Mouse (Mus musculus) stomach, embryonic 16.5 days (tissue): Measurements from ENCODE around the gene Pi4kb. TPM values are rescaled to one million over a fixed set of nuclear protein-coding genes. Genes with fewer than 3 reads are reported as not detected.
A peak's percentile ranks its signal among the peaks of the same experiment; 100 is the strongest.

ENCODE experiments used
- ATAC-seq: fragments of 200-750 bp; cut with Nextera tagmentation; 2 replicates; pipeline ENCODE4 v1.8.0; 2017; ENCODE audit warnings: moderate number of reproducible peaks, moderate TSS enrichment; ENCODE audit not compliant: insufficient read depth, low FRiP score
- H3K27ac ChIP-seq: fragments of 300-500 bp; sonication (generic); 2 replicates; pipeline ENCODE4 v1.5.1; 2014; ENCODE audit warnings: low read length
- H3K27me3 ChIP-seq: fragments of 300-500 bp; sonication (generic); 2 replicates; pipeline ENCODE4 v1.6.1; 2014; ENCODE audit warnings: low read length, control low read depth, mixed read lengths; ENCODE audit not compliant: control insufficient read depth, insufficient read depth
- H3K36me3 ChIP-seq: fragments of 300-500 bp; sonication (generic); 2 replicates; pipeline ENCODE4 v1.6.1; 2014; ENCODE audit warnings: low read length; ENCODE audit not compliant: control insufficient read depth, insufficient read depth
- H3K4me1 ChIP-seq: fragments of 300-500 bp; sonication (generic); 2 replicates; pipeline ENCODE4 v1.6.1; 2014; ENCODE audit warnings: low read length, control low read depth, mixed read lengths; ENCODE audit not compliant: control insufficient read depth, insufficient read depth
- H3K4me2 ChIP-seq: fragments of 300-500 bp; sonication (generic); 2 replicates; pipeline ENCODE4 v1.6.1; 2014; ENCODE audit warnings: low read depth, low read length, mixed read lengths
- H3K4me3 ChIP-seq: fragments of 300-500 bp; sonication (generic); replicated peaks from 2 replicates; pipeline ENCODE4 v1.5.1; 2014; ENCODE audit warnings: mild to moderate bottlenecking, low read length
- H3K9ac ChIP-seq: fragments of 300-500 bp; sonication (generic); 2 replicates; pipeline ENCODE4 v1.6.1; 2014; ENCODE audit warnings: low read length
- H3K9me3 ChIP-seq: fragments of 300-500 bp; sonication (generic); replicated peaks from 2 replicates; pipeline ENCODE4 v1.6.1; 2016; ENCODE audit warnings: low read length, control low read depth; ENCODE audit not compliant: control insufficient read depth
- WGBS: fragments of 180-500 bp; shearing (Covaris S2); extraction: QIAGEN DNeasy Blood & Tissue Kit; methylation state at CpG from one replicate; pipeline ENCODE4 v1.1.7; 2014; 5-methylcytosine and 5-hydroxymethylcytosine counted together
- microRNA-seq: library from miRNA; unstranded; fragments of <30 nt; microRNA quantifications from one replicate; pipeline ENCODE4, GENCODE M21; 2016
- polyA plus RNA-seq: library from polyadenylated mRNA; unstranded; fragments of >200 nt; fragmentation: Nextera tagmentation; extraction: Ambion mirVana; gene quantifications from 2 replicates; pipeline ENCODE4 v1.2.1, GENCODE M21; 2015

Pi4kb gene
- polyA plus RNA-seq, 1 experiment from 2014 or later = 17.5 TPM

- Histone ChIP-seq H3K4me3 (no peak overlapping the region), H3K9me3 (no peaks in the 10 kb centered on the region), H3K4me2 (0 out of 2 replicates have a peak overlapping the region, but pooled peaks have one; percentile 20), H3K27me3 (no peaks in the 10 kb centered on the region), H3K36me3 (no peaks in the 10 kb centered on the region), H3K27ac (peak overlapping the region; percentile 77), H3K9ac (no peak overlapping the region), H3K4me1 (peaks cover 15% of the 10 kb centered on the region)
- peak; percentile 86 for ATAC-seq
- WGBS = 13% methylated on average over 10 of the region's 10 CpGs
Measured at GRCm38 (mm10) chr3:95054481-95055260, 80.1 kb downstream of the Pi4kb start.

DNA sequence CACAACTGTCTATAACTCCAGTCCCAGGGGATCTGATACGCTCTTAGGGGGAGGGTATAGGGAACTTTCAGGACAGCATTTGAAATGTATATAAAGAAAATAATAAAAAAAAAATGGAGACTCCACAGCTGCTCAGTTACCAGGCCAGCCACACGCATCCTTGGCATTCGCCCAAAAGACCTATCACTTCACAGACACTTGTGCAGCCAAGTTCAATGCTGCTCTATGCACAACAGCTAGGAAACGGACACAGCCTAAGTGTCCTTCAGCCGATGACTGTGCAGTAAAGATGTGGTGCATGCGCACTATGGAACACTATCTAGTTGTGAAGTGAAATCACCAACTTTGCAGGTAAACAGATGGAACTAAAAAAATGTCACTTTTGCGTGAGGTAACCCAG is 81.7 kb downstream of the Pi4kb start:
- no peak for ATAC-seq
- Histone ChIP-seq H3K27me3 (no peaks in the 10 kb centered on the region), H3K27ac (no peak overlapping the region), H3K4me1 (peaks cover 15% of the 10 kb centered on the region), H3K9ac (no peak overlapping the region), H3K36me3 (no peaks in the 10 kb centered on the region), H3K4me2 (no peak overlapping the region), H3K4me3 (no peak overlapping the region), H3K9me3 (no peaks in the 10 kb centered on the region)
- WGBS = 66% methylated on average over 7 of the region's 7 CpGs

Small RNA genes within 50 kb of the gene (microRNA-seq; reads per million reads assigned to microRNA genes)
- gene Mir7013 = not detected

Other genes with a start within 250 kb of the Pi4kb start
- 47.9 and 54.0 TPM in 2 replicates for gene Cgn, start 188.2 kb upstream of the Pi4kb start, polyA plus RNA-seq
- gene Pogz, start 137.2 kb upstream of the Pi4kb start, polyA plus RNA-seq = 12.4 and 13.6 TPM in 2 replicates
- gene Psmb4, start 87.8 kb upstream of the Pi4kb start, polyA plus RNA-seq = 277 and 282 TPM in 2 replicates
- gene Selenbp1, start 41.7 kb upstream of the Pi4kb start, polyA plus RNA-seq = 132 and 144 TPM in 2 replicates
- 6.9 and 7.0 TPM in 2 replicates for gene Rfx5, start 20.7 kb upstream of the Pi4kb start, polyA plus RNA-seq
- 20.4 and 22.6 TPM in 2 replicates for gene Zfp687, start 40.7 kb downstream of the Pi4kb start, polyA plus RNA-seq
- gene Psmd4, start 67.9 kb downstream of the Pi4kb start, polyA plus RNA-seq = 218 TPM in 2 replicates
- gene Pip5k1a, start 132.2 kb downstream of the Pi4kb start, polyA plus RNA-seq = 18.6 and 19.0 TPM in 2 replicates
- 102 and 123 TPM in 2 replicates for gene Vps72, start 136.3 kb downstream of the Pi4kb start, polyA plus RNA-seq
- 2.2 and 7.3 TPM in 2 replicates for gene Tmod4, start 149.7 kb downstream of the Pi4kb start, polyA plus RNA-seq
- 55.8 and 58.2 TPM in 2 replicates for gene Scnm1, start 159.3 kb downstream of the Pi4kb start, polyA plus RNA-seq
- gene Lysmd1, start 159.4 kb downstream of the Pi4kb start, polyA plus RNA-seq = 13.7 and 14.5 TPM in 2 replicates
- 5.4 and 6.5 TPM in 2 replicates for gene Tnfaip8l2, start 167.6 kb downstream of the Pi4kb start, polyA plus RNA-seq
- gene Sema6c, start 185.7 kb downstream of the Pi4kb start, polyA plus RNA-seq = 1.5 and 2.6 TPM in 2 replicates
- 10.9 and 11.5 TPM in 2 replicates for gene Gabpb2, start 243.2 kb downstream of the Pi4kb start, polyA plus RNA-seq